Mouse (Mus musculus): ENCODE measurements around the gene Pnmal1. TPM values are rescaled to one million over a fixed set of nuclear protein-coding genes. Genes with fewer than 3 reads are reported as not detected.

Gene Pnmal1
- total RNA-seq, 1 experiment from 2014 or later = not detected

DNA sequence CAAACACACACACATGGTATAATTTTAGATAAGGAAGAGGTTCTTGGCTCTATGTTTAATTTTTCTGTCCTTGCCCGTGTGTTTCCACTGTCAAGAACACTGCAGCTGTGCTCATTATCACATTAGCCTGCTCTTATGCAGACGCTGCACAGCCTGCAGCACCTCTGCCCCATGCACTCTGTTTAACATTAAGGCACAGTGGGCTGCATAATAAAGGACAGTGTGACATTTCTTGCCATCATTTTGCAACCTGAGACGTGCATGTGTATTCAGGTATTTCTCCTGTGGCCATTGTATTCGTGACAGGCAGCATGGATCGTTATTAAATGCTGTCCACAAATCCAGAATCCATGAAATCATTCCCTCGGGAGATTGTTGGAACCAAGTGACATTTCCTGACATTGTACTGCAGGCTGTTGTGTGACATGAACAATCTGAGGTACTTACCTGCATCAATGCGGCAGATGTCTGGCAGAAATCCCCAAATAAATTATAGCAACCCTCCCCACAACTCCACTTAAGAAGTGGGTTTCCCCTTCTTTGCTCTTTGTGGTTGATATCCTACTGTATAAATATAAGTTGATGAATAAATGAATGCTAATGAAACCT lies 28.2 kb downstream of the Pnmal1 start:
- no peak for ATAC-seq (replicated peaks; ENCODE audit: insufficient number of reproducible peaks, low FRiP score, low TSS enrichment, poor library complexity, severe bottlenecking)

DNA sequence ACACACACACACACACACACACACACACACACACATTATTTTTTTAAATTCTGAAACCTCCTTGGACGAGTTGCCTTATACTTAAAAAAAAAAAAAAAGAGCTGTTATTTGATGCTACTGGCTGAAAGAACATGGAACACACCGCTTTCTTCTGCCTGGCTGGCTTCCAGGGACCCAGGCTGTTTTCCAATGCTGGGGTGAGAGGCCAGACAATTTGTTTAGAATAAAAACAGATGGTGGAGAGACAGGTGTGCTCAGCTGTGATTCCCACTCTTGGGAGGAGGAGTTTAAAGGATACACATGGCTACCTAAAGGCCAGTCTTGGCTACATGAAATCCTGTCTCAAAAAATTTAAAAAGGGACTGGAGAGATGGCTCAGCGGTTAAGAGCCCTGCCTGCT lies 28.9 kb downstream of the Pnmal1 start:
- no peak for ATAC-seq (replicated peaks; ENCODE audit: insufficient number of reproducible peaks, low FRiP score, low TSS enrichment, poor library complexity, severe bottlenecking)

DNA sequence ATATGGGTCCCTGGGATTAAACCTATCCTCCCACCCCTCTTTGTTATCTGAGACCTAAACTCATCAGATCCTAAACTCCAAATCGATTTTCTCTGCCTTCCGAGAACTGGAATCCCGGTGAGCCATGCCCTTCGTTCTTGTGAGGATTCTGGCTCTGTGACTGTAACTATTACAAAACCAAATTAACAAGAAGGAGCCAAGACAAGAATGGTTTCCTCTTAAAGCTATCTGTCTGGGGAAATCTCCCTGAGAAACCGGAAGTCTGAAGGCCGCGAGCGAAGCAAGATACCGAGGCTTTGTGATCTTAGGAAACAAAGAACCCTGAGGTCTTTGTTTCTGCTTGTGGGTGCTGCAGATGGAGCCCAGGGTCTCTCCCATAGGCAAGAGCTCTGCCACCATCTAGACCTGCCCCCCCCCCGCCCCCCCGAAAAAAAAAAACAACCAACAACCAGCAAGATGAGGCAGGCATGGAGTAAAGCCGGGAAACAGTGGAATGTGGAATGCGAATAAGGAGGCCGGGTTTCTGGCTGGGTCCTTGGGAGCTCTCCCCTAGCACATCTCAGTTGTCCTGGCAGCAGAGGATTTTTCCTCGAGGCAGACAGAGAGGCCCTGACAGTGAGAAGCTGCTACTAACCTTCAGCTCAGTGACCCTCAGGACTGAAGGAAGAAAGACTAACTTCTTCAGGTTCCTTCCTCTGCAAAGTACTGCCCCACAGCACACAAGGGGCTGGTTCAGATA lies 30.7 kb downstream of the Pnmal1 start:
- no peak for ATAC-seq (replicated peaks; ENCODE audit: insufficient number of reproducible peaks, low FRiP score, low TSS enrichment, poor library complexity, severe bottlenecking)

DNA sequence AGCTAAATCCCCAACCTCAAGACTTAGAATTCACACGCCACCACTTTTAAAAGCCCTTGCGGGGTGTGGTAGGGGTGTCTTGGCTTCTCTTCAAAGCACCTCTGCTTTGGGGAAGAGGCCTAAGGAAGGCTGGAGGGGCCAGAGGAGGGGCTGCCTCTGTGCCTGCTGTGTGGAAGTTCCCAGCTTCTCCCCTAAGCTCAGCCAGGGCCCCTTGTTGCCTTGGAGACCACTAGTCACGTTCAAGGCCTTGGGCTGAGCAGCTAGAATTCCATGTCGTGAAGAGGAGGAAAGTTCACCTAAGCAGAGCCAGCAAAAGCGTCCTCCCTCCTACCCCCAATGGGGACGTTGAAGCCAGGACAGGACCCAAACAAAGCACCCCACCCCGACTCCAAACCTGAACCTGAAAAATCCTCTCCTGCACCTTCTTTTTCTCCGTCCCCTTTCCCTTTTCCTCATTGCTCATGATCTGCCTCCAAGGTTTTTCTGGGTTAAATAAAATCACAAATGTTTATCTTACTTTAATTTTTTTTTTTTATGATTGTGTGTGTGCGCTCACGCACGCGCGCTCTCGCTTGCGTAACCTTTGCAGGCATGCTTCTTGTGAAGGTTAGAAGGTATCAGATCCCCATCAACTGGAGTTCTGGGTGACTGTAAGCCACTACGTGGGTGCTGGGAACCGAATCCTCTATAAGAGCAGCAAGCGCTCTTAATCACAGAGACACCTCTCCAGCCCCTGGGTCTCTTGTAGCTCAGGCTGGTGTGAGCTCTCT lies 32.4 kb downstream of the Pnmal1 start:
- no peak for ATAC-seq (replicated peaks; ENCODE audit: insufficient number of reproducible peaks, low FRiP score, low TSS enrichment, poor library complexity, severe bottlenecking)

DNA sequence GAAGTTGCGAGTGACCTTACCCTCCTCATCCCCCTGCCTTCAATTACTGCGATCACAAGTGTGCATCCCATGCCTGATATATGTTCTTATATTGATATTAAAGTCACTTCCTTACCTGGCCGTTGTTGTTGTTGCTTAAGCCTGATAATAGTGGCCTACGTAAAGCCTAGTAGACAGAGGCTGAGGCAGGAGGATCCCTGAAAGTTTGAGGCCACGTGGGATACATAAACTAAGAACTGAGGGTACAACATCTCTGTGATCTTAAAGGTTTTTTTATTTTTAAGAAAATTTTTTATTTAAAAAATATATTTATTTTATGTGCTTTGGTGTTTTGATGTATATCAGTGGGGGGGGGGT lies 33.0 kb downstream of the Pnmal1 start, which contains the start of gene Ccdc8:
Gene Ccdc8 (plus strand): TSS at position 258 of the 357 bp plus-strand sequence.
- ATAC-seq (replicated peaks; ENCODE audit: insufficient number of reproducible peaks, low FRiP score, low TSS enrichment, poor library complexity, severe bottlenecking) = no peak

DNA sequence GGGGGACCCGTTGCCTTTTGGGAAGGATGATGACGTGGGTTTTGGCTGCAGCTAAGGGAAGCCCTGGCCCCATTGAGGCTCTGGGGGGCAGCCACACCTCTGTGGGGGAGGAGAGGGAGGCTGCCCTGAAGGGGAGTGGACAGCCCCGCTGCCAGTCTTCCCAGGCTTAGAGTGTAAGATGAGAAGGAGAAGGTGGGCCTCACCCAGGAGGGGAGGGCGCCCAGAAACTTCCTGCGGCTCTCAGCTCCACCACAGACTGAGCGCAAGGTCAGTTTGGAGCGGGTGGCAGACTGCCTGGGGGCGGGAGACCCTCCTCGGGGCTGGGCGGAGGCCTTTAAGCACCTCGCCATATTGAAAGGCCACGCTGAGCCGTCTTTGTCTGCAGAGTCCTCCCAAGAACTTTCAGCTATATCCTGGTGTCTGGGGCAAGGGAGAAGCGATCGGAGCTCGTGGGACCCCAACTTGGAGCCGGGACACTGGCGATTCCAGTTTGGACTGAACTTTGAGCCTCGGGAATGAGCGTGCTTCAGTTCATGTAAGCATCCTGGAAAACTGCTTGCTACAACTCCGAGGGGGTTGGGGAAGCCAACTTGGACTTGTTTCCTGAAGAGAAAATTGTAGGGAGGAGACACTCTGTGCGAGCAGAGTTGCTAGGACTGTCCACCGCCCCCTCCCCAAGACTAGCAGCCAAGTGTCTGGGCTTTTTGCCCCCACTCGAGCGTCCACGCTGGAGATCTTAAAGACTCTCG lies 34.3 kb downstream of the Pnmal1 start:
- 0 out of 2 replicates have a peak, but pooled peaks have one; percentile 20 for ATAC-seq (replicated peaks; ENCODE audit: insufficient number of reproducible peaks, low FRiP score, low TSS enrichment, poor library complexity, severe bottlenecking)

DNA sequence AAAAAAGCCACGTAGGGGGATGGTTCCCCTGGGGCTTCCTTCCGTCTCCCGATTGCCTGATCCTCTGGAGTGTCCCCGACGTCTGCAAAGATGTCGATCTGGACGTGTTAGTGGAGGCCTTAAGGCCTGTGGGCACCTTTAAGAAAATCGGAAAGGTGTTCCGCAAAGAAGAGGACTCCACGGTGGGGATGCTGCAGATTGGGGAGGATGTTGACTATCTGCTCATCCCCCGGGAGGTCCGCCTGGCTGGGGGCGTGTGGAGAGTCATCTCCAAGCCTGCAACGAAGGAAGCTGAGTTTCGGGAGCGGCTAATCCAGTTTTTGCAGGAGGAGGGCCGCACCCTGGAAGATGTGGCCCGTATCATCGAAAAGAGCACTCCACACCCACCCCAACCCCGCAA lies 34.9 kb downstream of the Pnmal1 start:
- ATAC-seq (replicated peaks; ENCODE audit: insufficient number of reproducible peaks, low FRiP score, low TSS enrichment, poor library complexity, severe bottlenecking) = no peak

DNA sequence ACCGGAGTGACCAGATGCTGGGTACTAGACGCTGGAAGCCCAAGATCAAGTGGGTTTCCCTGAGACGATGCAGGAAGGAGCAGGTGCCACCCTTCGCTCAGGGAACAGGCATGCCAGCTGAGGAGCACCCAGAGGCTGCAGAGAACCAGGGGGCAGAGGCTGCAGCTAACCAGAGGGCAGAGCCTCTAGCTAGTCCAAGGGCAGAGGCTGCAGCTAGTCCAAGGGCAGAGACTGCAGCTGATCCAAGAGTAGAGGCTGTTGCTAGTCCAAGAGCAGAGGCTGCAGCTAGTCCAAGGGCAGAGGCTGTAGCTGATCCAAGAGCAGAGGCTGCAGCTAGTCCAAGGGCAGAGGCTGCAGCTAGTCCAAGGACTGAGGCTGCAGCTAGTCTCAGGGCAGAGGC lies 35.9 kb downstream of the Pnmal1 start:
- ATAC-seq (replicated peaks; ENCODE audit: insufficient number of reproducible peaks, low FRiP score, low TSS enrichment, poor library complexity, severe bottlenecking) = no peak

DNA sequence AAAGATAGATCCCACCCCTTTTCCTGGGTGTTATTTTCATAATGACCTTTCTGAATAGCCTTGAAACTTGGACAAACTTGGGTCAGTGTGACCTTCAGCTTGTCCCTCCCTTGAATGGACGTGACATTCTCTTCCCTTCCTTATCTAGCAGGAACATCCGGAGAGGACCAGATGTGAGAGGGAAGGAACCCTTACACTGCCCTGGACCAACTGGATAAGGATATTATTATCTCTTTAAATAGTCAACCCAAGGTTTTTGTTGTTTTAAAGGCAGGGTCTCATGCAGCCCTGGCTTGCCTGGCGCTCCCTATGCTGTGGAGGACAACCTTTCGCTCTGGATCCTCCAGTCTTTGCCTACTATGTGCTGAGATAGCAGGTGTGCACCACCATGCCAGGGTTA lies 39.8 kb downstream of the Pnmal1 start:
- ATAC-seq (replicated peaks; ENCODE audit: insufficient number of reproducible peaks, low FRiP score, low TSS enrichment, poor library complexity, severe bottlenecking) = no peak

DNA sequence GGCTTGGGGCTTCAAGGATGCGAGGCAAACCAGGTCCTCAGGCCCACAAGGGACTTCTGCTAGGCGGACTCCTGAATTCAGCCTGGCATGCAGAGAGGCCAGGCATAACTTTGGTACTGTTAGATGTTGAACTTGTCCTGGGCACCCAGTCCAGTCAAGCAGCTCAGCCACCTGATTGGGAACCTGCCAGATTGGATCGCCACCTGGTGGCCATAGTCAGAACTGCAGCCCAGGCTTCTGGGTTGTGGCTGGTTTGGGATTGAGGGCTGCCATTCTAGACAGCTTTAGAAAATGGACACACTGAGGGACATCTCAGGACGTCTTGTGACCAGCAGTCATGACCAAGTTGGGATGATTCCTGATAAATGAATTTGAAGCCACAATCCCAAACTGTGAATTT lies 40.2 kb downstream of the Pnmal1 start:
- ATAC-seq (replicated peaks; ENCODE audit: insufficient number of reproducible peaks, low FRiP score, low TSS enrichment, poor library complexity, severe bottlenecking) = peak; percentile 62

DNA sequence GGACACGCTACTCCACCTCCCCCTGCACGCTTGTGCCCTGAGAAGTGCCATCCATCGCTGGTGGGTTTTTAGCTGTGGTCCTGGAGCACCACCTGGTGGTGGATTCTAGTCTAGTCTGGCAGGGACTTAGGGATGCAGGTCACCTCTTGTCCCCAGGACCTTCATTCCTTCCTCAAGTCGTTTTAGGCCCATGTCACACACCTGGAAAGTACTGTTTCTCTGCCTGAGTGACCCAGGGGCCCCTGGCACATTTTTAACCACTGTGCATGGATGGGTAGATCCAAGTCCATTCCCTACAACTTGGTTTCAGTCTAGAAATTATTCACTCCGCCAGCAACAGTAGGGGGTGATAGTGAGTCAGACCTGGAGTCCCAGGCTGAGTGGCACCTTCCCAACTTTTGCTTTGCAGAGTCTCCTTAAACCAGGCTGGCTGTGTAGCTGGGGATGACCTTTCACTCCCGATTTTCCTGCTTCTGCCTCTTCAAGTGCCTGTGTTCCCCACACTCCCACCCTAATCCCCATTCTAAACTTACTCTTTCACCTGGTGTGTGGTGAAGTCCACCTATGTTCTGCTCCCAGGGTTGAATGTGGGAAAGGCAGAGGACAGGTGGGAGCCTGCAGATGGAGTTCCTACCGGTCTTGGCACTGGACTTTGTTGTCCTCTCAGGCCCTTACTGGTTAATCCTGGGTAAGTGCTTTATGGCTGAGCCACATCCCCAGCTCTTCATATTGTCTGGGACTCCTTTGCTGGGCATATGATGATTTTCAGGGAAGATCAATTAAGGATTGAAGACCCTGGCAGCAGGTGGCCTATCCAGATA lies 43.1 kb downstream of the Pnmal1 start:
- ATAC-seq (replicated peaks; ENCODE audit: insufficient number of reproducible peaks, low FRiP score, low TSS enrichment, poor library complexity, severe bottlenecking) = peak; percentile 60; the same call in 1 of the 2 replicates

DNA sequence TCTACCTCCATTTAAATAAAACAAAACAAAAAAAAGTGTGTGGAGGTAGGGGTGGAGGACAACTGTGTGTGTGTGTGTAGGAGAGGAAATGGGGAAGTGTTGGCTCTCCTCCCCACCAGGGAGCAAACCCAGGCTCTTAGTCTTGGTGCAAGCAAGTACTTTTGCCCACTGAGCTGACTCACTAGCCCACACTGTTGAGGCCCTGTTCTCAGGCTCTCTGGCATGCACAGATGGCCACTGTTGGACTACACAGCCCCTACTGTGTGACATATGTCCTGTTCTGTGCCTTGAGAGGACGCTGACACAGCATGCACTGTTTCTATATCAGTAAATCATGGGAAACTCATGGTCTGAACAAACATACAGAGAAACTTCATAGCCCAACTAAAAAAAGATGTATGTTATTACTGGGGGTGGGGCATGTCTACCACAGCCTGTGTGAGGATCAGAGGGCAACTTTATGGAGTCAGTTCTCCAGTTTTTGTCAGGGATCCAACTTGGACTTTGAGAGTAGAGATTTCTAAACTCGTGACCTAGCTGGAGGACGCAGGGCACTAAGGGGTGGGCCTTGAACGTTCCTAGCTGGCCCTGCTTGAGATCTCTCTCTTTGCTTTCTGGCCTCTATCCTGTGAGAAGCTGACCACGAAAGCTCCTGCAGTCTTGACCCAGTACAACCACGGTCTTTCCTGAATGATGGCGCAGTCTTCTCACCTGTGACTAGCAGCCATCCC lies 43.9 kb downstream of the Pnmal1 start:
- ATAC-seq (replicated peaks; ENCODE audit: insufficient number of reproducible peaks, low FRiP score, low TSS enrichment, poor library complexity, severe bottlenecking) = no peak

DNA sequence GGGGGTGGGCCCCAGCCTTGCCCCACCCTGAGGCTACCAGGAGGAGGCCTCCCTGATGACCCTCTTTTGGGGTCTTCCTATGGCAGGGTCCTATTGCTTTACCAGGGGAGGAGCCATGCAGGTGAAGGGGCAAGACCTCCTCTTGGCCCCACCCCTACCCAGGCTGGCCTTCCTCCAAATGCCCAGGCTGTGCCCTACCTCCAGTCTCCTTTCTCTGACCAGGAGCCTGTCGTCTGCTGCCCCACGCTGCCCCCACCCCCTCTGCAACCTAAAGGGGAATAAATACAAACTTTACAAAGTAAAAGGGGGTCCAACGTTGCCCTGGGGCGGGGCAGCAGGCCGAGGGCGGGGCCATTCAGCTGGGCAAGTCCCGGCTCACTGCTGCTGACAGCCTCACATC lies 45.2 kb downstream of the Pnmal1 start:
- no peak for ATAC-seq (replicated peaks; ENCODE audit: insufficient number of reproducible peaks, low FRiP score, low TSS enrichment, poor library complexity, severe bottlenecking)

DNA sequence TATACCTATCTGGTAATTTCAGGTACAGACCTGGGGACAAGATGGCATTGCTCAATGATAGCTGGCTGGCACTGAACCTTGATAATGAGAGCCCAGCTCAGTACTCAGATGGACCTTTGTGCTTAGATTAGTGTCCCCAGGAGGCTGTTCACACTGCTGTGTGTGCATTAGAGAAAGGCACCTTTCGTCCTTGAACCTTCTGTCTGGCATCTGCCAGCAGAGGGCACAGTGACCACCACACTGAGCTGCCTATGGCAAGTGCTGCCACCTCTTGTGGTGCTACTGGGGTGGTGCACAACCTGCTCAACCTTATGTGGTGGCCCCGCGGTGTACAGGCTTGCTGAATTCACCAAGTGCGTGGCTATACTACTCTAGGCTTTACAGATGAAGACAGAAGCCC lies 47.8 kb downstream of the Pnmal1 start:
- ATAC-seq (replicated peaks; ENCODE audit: insufficient number of reproducible peaks, low FRiP score, low TSS enrichment, poor library complexity, severe bottlenecking) = no peak

DNA sequence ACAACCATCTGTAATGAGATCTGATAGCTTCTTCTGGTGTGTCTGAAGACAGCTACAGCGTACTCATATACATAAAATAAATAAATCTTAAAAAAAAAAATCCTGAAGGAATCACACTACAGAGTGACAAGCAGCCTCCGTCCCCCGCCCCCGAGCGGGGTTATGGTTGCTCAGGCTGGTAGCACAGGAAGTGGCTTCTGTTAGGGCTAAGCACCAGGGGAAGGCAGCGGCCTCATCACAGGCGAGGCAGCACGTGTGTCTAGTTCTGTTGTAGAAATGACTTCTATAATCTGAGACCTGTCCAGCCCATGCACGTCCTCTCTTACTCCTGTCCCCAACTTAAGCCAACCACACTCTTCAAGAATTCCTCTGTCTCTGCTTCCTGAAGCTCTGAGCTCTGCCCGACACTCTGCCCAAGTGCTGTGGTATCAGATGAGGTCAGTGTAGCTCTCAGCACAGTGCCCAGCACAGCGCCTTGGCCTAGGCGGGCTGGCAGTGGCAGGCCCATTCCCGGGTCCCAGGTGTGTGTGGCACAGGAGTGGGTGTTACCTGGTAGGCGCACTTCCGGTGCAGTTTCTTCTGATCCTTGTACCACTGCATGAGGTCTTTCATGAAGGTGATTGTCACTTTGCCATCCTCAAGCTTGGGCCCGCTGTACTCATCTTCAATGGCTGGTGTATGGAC lies 50.0 kb downstream of the Pnmal1 start:
- ATAC-seq (replicated peaks; ENCODE audit: insufficient number of reproducible peaks, low FRiP score, low TSS enrichment, poor library complexity, severe bottlenecking) = no peak

DNA sequence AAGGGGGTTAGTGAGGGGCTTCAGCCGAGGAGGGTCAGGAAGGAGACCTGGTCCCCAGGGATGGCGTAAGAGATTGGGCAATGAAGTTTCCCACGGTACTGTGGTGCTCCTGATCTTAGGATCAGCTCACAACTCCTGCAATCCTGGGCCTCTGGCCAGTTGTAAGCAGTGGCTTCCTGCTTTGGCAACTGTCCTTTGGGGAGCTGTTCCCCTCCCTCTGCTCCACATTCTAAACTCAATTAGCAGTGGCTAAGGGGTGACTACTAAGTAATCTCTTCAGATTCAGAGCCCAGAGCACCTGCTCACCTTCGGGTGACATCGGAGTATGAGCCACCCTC lies 50.5 kb downstream of the Pnmal1 start:
- ATAC-seq (replicated peaks; ENCODE audit: insufficient number of reproducible peaks, low FRiP score, low TSS enrichment, poor library complexity, severe bottlenecking) = no peak

DNA sequence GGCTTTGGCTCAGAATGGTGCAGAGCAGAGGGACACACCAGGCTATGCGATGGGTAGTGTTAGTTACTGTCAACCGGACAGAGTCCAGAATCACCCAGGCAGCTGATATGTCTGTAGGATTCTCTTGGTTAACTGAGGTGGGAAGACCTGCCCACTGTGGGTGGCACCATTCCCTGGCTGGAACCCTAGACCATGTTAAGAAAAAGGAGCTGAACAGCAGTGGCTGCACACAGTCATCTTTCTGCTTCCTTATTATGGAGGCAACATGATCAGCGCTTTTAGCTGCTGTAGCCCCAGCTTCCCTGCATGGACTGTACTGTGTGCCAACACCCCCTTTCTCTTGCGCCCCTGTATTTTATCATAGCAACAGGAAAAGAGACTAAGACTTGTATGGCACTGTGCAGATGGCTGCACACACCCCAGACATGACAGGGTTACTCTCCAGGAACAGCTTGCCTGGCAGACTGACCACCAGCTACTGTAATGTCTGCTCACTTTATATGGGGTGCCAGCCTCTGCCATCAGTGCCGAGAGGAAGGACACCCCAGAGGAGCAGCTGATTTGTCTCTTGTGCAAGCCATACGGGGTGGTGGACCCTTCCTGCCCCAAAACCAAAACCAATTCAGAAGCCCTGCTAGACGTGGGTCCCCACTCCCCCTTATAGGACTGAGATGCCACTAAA lies 52.6 kb downstream of the Pnmal1 start:
- ATAC-seq (replicated peaks; ENCODE audit: insufficient number of reproducible peaks, low FRiP score, low TSS enrichment, poor library complexity, severe bottlenecking) = no peak
